Comparison of ENCODE assay signal across 23 mouse cellular contexts in the genomic region with DNA sequence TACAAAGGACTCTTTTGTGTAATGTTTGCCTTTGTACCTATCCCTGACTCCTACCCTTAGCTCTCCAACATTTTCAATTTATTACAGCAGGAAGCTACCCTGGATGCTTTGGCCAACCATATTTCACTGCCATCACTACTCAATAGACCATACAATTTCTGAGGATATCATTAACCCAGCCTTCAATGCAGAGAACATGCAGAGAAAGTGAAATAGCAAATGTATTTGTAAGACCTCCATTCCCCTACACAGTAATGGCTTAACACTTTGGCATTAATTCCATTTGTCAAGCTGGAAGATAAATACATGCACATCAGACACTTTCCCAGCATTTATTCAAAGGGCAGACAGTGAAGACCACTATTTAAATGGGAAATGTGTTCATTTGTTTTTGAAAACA.
"Had no signal": no experiment of that assay in that cellular context is flagged by ENCODE, and none has a peak within 500 bp of the region (broad histone marks: within the 10 kb centered on the region; RNA-seq: fewer than 3 reads in every experiment).

No protein-coding gene starts in this region.

- H3K4me3 ChIP-seq: layer of hippocampus, adult 2 months; limb, embryonic 10.5 days; limb, embryonic 13.5 days; liver, embryonic 12.5 days; liver, embryonic 15.5 days; lung, embryonic 15.5 days; megakaryocyte, embryonic 14.5 days had no signal

- H3K27ac ChIP-seq: kidney, postnatal 0 days; layer of hippocampus, adult 2 months; limb, embryonic 10.5 days; limb, embryonic 13.5 days; liver, embryonic 12.5 days; liver, embryonic 15.5 days; lung, embryonic 15.5 days; stomach, postnatal 0 days had no signal

- H3K9me3 ChIP-seq: limb, embryonic 10.5 days; limb, embryonic 13.5 days; liver, embryonic 12.5 days; liver, embryonic 15.5 days; lung, embryonic 15.5 days; megakaryocyte, embryonic 14.5 days had no signal

- DNase-seq: kidney, adult 2 months; kidney, postnatal 25 days; layer of hippocampus, adult 9-11 months; liver; lung, adult 18-20 months; lung, postnatal 10 days; lung, postnatal 36 days; midbrain, embryonic 14.5 days; retina, postnatal 1 day; right cerebral cortex, postnatal 25 days; thymus, adult 2 months; thymus, postnatal 14 days; thymus, postnatal 4 days had no signal

- H3K36me3 ChIP-seq: limb, embryonic 10.5 days; limb, embryonic 13.5 days; liver, embryonic 12.5 days; liver, embryonic 15.5 days; lung, embryonic 15.5 days had no signal

- H3K9ac ChIP-seq: limb, embryonic 13.5 days; liver, embryonic 12.5 days; liver, embryonic 15.5 days; lung, embryonic 15.5 days had no signal

- H3K4me2 ChIP-seq: limb, embryonic 13.5 days; liver, embryonic 12.5 days; liver, embryonic 15.5 days; lung, embryonic 15.5 days; midbrain, embryonic 11.5 days had no signal

- H3K27me3 ChIP-seq: limb, embryonic 13.5 days; liver, embryonic 12.5 days; liver, embryonic 15.5 days; lung, embryonic 15.5 days; megakaryocyte, embryonic 14.5 days had no signal

- ATAC-seq: liver, embryonic 12.5 days had no signal

- H3K4me1 ChIP-seq: limb, embryonic 10.5 days; limb, embryonic 13.5 days; liver, embryonic 12.5 days; liver, embryonic 15.5 days; lung, embryonic 15.5 days; megakaryocyte, embryonic 14.5 days had no signal
